In genomic region chr6:140258101-140258500, GRCm38 (mm10) we compare ENCODE assay signal across 10 mouse cellular contexts.
"Had no signal": no experiment of that assay in that cellular context is flagged by ENCODE, and none has a peak within 500 bp of the region (broad histone marks: within the 10 kb centered on the region; RNA-seq: fewer than 3 reads in every experiment).

No protein-coding gene starts in this region.

- H3K9me3 ChIP-seq: limb, embryonic 13.5 days; neural tube, embryonic 12.5 days had no signal

- H3K4me1 ChIP-seq: limb, embryonic 13.5 days; neural tube, embryonic 12.5 days had no signal

- H3K36me3 ChIP-seq: limb, embryonic 13.5 days; neural tube, embryonic 12.5 days had no signal

- H3K4me2 ChIP-seq: limb, embryonic 13.5 days; neural tube, embryonic 12.5 days had no signal

- H3K27me3 ChIP-seq: limb, embryonic 13.5 days; neural tube, embryonic 12.5 days had no signal

- H3K9ac ChIP-seq: limb, embryonic 13.5 days; liver, embryonic 14.5 days; neural tube, embryonic 12.5 days had no signal

- H3K4me3 ChIP-seq: limb, embryonic 13.5 days; neural tube, embryonic 12.5 days had no signal

- H3K27ac ChIP-seq: hindbrain, postnatal 0 days; limb, embryonic 13.5 days; liver, embryonic 14.5 days; neural tube, embryonic 12.5 days; stomach, postnatal 0 days had no signal

- ATAC-seq: hindbrain, postnatal 0 days had no signal

- DNase-seq: left cerebral cortex, postnatal 4 days; lung, adult 18-20 months; midbrain, embryonic 14.5 days; right cerebral cortex, postnatal 25 days; thymus, postnatal 14 days had no signal
